Mouse (Mus musculus) cortical plate, adult 2 months (tissue): ENCODE results near the gene Setx.

Experiments
- CTCF ChIP-seq: fragments of 200-500 bp; IDR thresholded peaks from 2 replicates; pipeline ENCODE4 v1.5.1; 2011; ENCODE audit warnings: mild to moderate bottlenecking, control low read depth, low read length; ENCODE audit not compliant: insufficient read depth; ENCODE audit errors: extremely low read depth
- POLR2A ChIP-seq: fragments of 200-500 bp; IDR thresholded peaks from 2 replicates; pipeline ENCODE4 v1.6.1; 2011; ENCODE audit warnings: mild to moderate bottlenecking, low read length, control low read depth; ENCODE audit not compliant: insufficient read depth; ENCODE audit errors: extremely low read depth

DNA sequence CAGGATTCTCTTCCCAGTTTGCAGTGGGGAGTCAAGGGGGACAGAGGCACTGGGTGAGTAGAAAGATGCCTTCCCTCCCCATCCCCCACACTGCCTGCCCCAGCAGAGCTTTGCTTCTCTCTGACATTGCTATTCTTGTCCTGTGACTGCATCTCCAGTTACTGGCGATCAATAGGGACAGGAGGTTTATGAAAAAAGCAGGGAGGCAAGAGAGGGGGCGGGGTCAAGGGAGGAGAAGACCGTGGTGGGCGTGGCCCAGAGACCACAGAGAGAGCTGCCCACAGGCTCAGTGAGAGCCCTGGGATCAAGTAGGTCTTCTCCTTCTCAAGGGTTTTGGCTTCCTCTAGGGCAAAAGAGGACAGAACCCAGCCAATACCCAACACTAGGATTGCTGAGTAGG is 98.3 kb downstream of the Setx start:
- TF ChIP-seq POLR2A (no peak), CTCF (no peak)
